Mouse (Mus musculus): Measurements from ENCODE around the gene Cfd. TPM values are rescaled to one million over a fixed set of nuclear protein-coding genes. Genes with fewer than 3 reads are reported as not detected.

The Cfd gene
- polyA plus RNA-seq, 1 experiment = 209 TPM

Other genes with a start within 250 kb of the Cfd start
- 0.06 TPM in 1 of 2 replicates, not detected in the other for gene Odf3l2, start 245.1 kb upstream of the Cfd start, polyA plus RNA-seq (2012; rRNA removed)
- 13.9 and 17.1 TPM in 2 replicates for gene Madcam1, start 226.3 kb upstream of the Cfd start, polyA plus RNA-seq (2012; rRNA removed)
- gene Tpgs1, start 221.5 kb upstream of the Cfd start, polyA plus RNA-seq (2012; rRNA removed) = 43.3 and 49.2 TPM in 2 replicates
- 178 and 188 TPM in 2 replicates for gene Cdc34, start 208.7 kb upstream of the Cfd start, polyA plus RNA-seq (2012; rRNA removed)
- gene Gzmm, start 201.8 kb upstream of the Cfd start, polyA plus RNA-seq (2012; rRNA removed) = 0.73 and 0.88 TPM in 2 replicates
- gene Bsg, start 186.4 kb upstream of the Cfd start, polyA plus RNA-seq (2012; rRNA removed) = 808 and 1,022 TPM in 2 replicates
- gene Hcn2, start 174.2 kb upstream of the Cfd start, polyA plus RNA-seq (2012; rRNA removed) = 4.0 and 5.2 TPM in 2 replicates
- gene Polrmt, start 144.3 kb upstream of the Cfd start, polyA plus RNA-seq (2012; rRNA removed) = 57.5 and 63.7 TPM in 2 replicates
- gene Fgf22, start 135.8 kb upstream of the Cfd start, polyA plus RNA-seq (2012; rRNA removed) = not detected in 2 replicates
- gene Rnf126, start 123.9 kb upstream of the Cfd start, polyA plus RNA-seq (2012; rRNA removed) = 119 and 129 TPM in 2 replicates
- gene Fstl3, start 113.6 kb upstream of the Cfd start, polyA plus RNA-seq (2012; rRNA removed) = 12.9 and 13.6 TPM in 2 replicates
- 0.29 and 0.48 TPM in 2 replicates for gene Prss57, start 99.9 kb upstream of the Cfd start, polyA plus RNA-seq (2012; rRNA removed)
- 15.4 and 17.6 TPM in 2 replicates for gene Palm, start 97.3 kb upstream of the Cfd start, polyA plus RNA-seq (2012; rRNA removed)
- gene Misp, start 69.9 kb upstream of the Cfd start, polyA plus RNA-seq (2012; rRNA removed) = 299 and 402 TPM in 2 replicates
- gene Ptbp1, start 36.4 kb upstream of the Cfd start, polyA plus RNA-seq (2012; rRNA removed) = 255 and 340 TPM in 2 replicates
- gene Prtn3, start 16.4 kb upstream of the Cfd start, polyA plus RNA-seq (2012; rRNA removed) = 1.6 and 1.8 TPM in 2 replicates
- gene Plppr3, start 16.2 kb upstream of the Cfd start, polyA plus RNA-seq (2012; rRNA removed) = 3.4 and 4.6 TPM in 2 replicates
- gene Elane, start 4.6 kb upstream of the Cfd start, polyA plus RNA-seq (2012; rRNA removed) = not detected in 2 replicates
- gene Med16, start 18.1 kb downstream of the Cfd start, polyA plus RNA-seq (2012; rRNA removed) = 28.6 and 36.5 TPM in 2 replicates
- not detected in 2 replicates for gene Gm26602, start 20.0 kb downstream of the Cfd start, polyA plus RNA-seq (2012; rRNA removed)
- gene Kiss1r, start 26.1 kb downstream of the Cfd start, polyA plus RNA-seq (2012; rRNA removed) = 1.9 and 3.0 TPM in 2 replicates
- gene R3hdm4, start 30.4 kb downstream of the Cfd start, polyA plus RNA-seq (2012; rRNA removed) = 92.4 and 94.6 TPM in 2 replicates
- 3.6 and 9.1 TPM in 2 replicates for gene Arid3a, start 36.2 kb downstream of the Cfd start, polyA plus RNA-seq (2012; rRNA removed)
- gene Wdr18, start 69.3 kb downstream of the Cfd start, polyA plus RNA-seq (2012; rRNA removed) = 29.6 and 40.8 TPM in 2 replicates
- not detected in 2 replicates for gene Grin3b, start 79.9 kb downstream of the Cfd start, polyA plus RNA-seq (2012; rRNA removed)
- 194 and 223 TPM in 2 replicates for gene Tmem259, start 93.5 kb downstream of the Cfd start, polyA plus RNA-seq (2012; rRNA removed)
- gene Cnn2, start 97.7 kb downstream of the Cfd start, polyA plus RNA-seq (2012; rRNA removed) = 49.1 and 56.1 TPM in 2 replicates
- 17.3 and 24.5 TPM in 2 replicates for gene Abca7, start 105.6 kb downstream of the Cfd start, polyA plus RNA-seq (2012; rRNA removed)
- gene Arhgap45, start 125.8 kb downstream of the Cfd start, polyA plus RNA-seq (2012; rRNA removed) = 33.5 and 42.4 TPM in 2 replicates
- gene Polr2e, start 148.9 kb downstream of the Cfd start, polyA plus RNA-seq (2012; rRNA removed) = 146 and 172 TPM in 2 replicates
- 282 and 473 TPM in 2 replicates for gene Gpx4, start 156.3 kb downstream of the Cfd start, polyA plus RNA-seq (2012; rRNA removed)
- 67.2 and 91.7 TPM in 2 replicates for gene Sbno2, start 214.7 kb downstream of the Cfd start, polyA plus RNA-seq (2012; rRNA removed)
- gene Stk11, start 224.9 kb downstream of the Cfd start, polyA plus RNA-seq (2012; rRNA removed) = 112 and 115 TPM in 2 replicates
- 1,215 and 1,440 TPM in 2 replicates for gene Atp5d, start 247.8 kb downstream of the Cfd start, polyA plus RNA-seq (2012; rRNA removed)
- 5.0 TPM in 2 replicates for gene Cbarp, start 250.0 kb downstream of the Cfd start, polyA plus RNA-seq (2012; rRNA removed)

Data from large intestine, adult 2 months (tissue).